Mouse (Mus musculus) MEL (cell line): ENCODE data around the gene Oas3. TPM values are rescaled to one million over a fixed set of nuclear protein-coding genes. Genes with fewer than 3 reads are reported as not detected.

Experiments
- DNase-seq: peaks from one replicate; pipeline ENCODE4 v3.0.0; 2011; ENCODE audit warnings: low read depth, low spot score
- H3K27ac ChIP-seq: 2 replicates; pipeline ENCODE4 v1.5.1; 2012; ENCODE audit warnings: low read depth, mild to moderate bottlenecking, control low read depth, low read length, moderate library complexity; ENCODE audit not compliant: control insufficient read depth
- H3K27me3 ChIP-seq, 2 experiments: fragments of 150-350 bp in 1 of 2; sonication (generic) in 1 of 2; 2 replicates each; pipeline ENCODE4 v1.6.1; 2012; ENCODE audit warnings: low read length in 2 of 2, mild to moderate bottlenecking in 2 of 2, improper control_type of control experiment in 1 of 2, moderate library complexity in 1 of 2; ENCODE audit not compliant: insufficient read depth in 2 of 2, control insufficient read depth in 1 of 2
- H3K36me3 ChIP-seq, 2 experiments: 2 replicates each; pipeline ENCODE4 v1.6.1; 2012 to 2014; ENCODE audit warnings: low read length in 2 of 2, improper control_type of control experiment in 1 of 2, inconsistent platforms in 1 of 2, mild to moderate bottlenecking in 1 of 2; ENCODE audit not compliant: insufficient read depth in 2 of 2, control insufficient read depth in 1 of 2
- H3K4me1 ChIP-seq, 2 experiments: fragments of 150-350 bp in 1 of 2; sonication (generic) in 1 of 2; 2 replicates each; pipeline ENCODE4 v1.6.1; 2012; ENCODE audit warnings: low read length in 2 of 2, improper control_type of control experiment in 1 of 2, mild to moderate bottlenecking in 1 of 2; ENCODE audit not compliant: insufficient read depth in 2 of 2, control insufficient read depth in 1 of 2
- H3K4me3 ChIP-seq, 2 experiments: fragments of 150-350 bp in 1 of 2; sonication (generic) in 1 of 2; 2 replicates each; pipeline ENCODE4 v1.5.1; 2012; ENCODE audit warnings: low read depth in 2 of 2, low read length in 2 of 2, mild to moderate bottlenecking in 2 of 2, moderate library complexity in 2 of 2, control low read depth in 1 of 2, improper control_type of control experiment in 1 of 2; ENCODE audit not compliant: control insufficient read depth in 1 of 2, insufficient read depth in 1 of 2
- H3K79me2 ChIP-seq: 2 replicates; pipeline ENCODE4 v1.6.1; 2012; ENCODE audit warnings: mild to moderate bottlenecking, low read length, moderate library complexity; ENCODE audit not compliant: control insufficient read depth, poor library complexity, insufficient read depth
- H3K9ac ChIP-seq: 2 replicates; pipeline ENCODE4 v1.6.1; 2012; ENCODE audit warnings: low read depth, mild to moderate bottlenecking, control low read depth, low read length, moderate library complexity; ENCODE audit not compliant: control insufficient read depth, poor library complexity, severe bottlenecking
- H3K9me3 ChIP-seq: fragments of 150-350 bp; sonication (generic); replicated peaks from 2 replicates; pipeline ENCODE4 v1.6.1; 2012; ENCODE audit warnings: mild to moderate bottlenecking, low read length, improper control_type of control experiment, moderate library complexity; ENCODE audit not compliant: insufficient read depth
- BHLHE40 ChIP-seq: IDR thresholded peaks from 2 replicates; pipeline ENCODE4 v1.6.1; 2012; ENCODE audit warnings: low read depth, mild to moderate bottlenecking, inconsistent platforms, low read length, improper control_type of control experiment, borderline replicate concordance
- CHD2 ChIP-seq: IDR thresholded peaks from 2 replicates; pipeline ENCODE4 v1.6.1; 2011; ENCODE audit warnings: low read length, improper control_type of control experiment
- E2F4 ChIP-seq: IDR thresholded peaks from 2 replicates; pipeline ENCODE4 v1.6.1; 2011; ENCODE audit warnings: low read depth, low read length, improper control_type of control experiment, borderline replicate concordance
- ETS1 ChIP-seq: IDR thresholded peaks from 2 replicates; pipeline ENCODE4 v1.6.1; 2012; ENCODE audit warnings: low read depth, mild to moderate bottlenecking, inconsistent platforms, low read length, improper control_type of control experiment, moderate library complexity
- GABPA ChIP-seq: IDR thresholded peaks from 2 replicates; pipeline ENCODE4 v1.6.1; 2012; ENCODE audit warnings: low read depth, mild to moderate bottlenecking, inconsistent platforms, low read length, improper control_type of control experiment, moderate library complexity
- KAT2A ChIP-seq: conservative IDR thresholded peaks from 2 replicates; pipeline ENCODE4 v1.6.1; 2012; ENCODE audit warnings: low read depth, low read length, improper control_type of control experiment, inconsistent platforms
- MAZ ChIP-seq: IDR thresholded peaks from 2 replicates; pipeline ENCODE4 v1.6.1; 2012; ENCODE audit warnings: low read depth, mild to moderate bottlenecking, inconsistent platforms, low read length, improper control_type of control experiment
- MEF2A ChIP-seq: IDR thresholded peaks from 2 replicates; pipeline ENCODE4 v1.6.1; 2014; ENCODE audit warnings: low read depth, mild to moderate bottlenecking, inconsistent platforms, low read length, improper control_type of control experiment; ENCODE audit not compliant: poor library complexity, insufficient replicate concordance, severe bottlenecking; ENCODE audit errors: extremely low read depth
- MYC ChIP-seq: IDR thresholded peaks from 2 replicates; pipeline ENCODE4 v1.6.1; 2011; ENCODE audit warnings: low read depth, mild to moderate bottlenecking, low read length, improper control_type of control experiment, moderate library complexity
- NELFE ChIP-seq: IDR thresholded peaks from 2 replicates; pipeline ENCODE4 v1.6.1; 2011; ENCODE audit warnings: low read depth, low read length, improper control_type of control experiment
- POLR2A ChIP-seq, 2 experiments: IDR thresholded peaks; 2 replicates each; pipeline ENCODE4 v1.6.1; 2011 to 2012; ENCODE audit warnings: low read length in 2 of 2, mild to moderate bottlenecking in 2 of 2, control low read depth in 1 of 2, improper control_type of control experiment in 1 of 2, low read depth in 1 of 2, moderate library complexity in 1 of 2; ENCODE audit not compliant: control insufficient read depth in 1 of 2, insufficient read depth in 1 of 2, poor library complexity in 1 of 2
- RCOR1 ChIP-seq: IDR thresholded peaks from 2 replicates; pipeline ENCODE4 v1.6.1; 2012; ENCODE audit warnings: low read depth, mild to moderate bottlenecking, inconsistent platforms, low read length, improper control_type of control experiment
- SIN3A ChIP-seq: IDR thresholded peaks from 2 replicates; pipeline ENCODE4 v1.6.1; 2012; ENCODE audit warnings: low read length, improper control_type of control experiment, inconsistent platforms
- TBP ChIP-seq: IDR thresholded peaks from 2 replicates; pipeline ENCODE4 v1.8.0; 2011; ENCODE audit warnings: low read depth, low read length, improper control_type of control experiment
- TCF12 ChIP-seq: IDR thresholded peaks from 2 replicates; pipeline ENCODE4 v1.6.1; 2014; ENCODE audit warnings: low read depth, mild to moderate bottlenecking, inconsistent platforms, low read length, improper control_type of control experiment, moderate library complexity
- USF2 ChIP-seq, 2 experiments: IDR thresholded peaks; 2 replicates each; pipeline ENCODE4 v1.6.1; 2011 to 2012; ENCODE audit warnings: improper control_type of control experiment in 2 of 2, low read length in 2 of 2, borderline replicate concordance in 1 of 2, inconsistent platforms in 1 of 2, low read depth in 1 of 2, mild to moderate bottlenecking in 1 of 2; ENCODE audit not compliant: insufficient read depth in 1 of 2
- ZC3H11A ChIP-seq: IDR thresholded peaks from 2 replicates; pipeline ENCODE4 v1.6.1; 2012; ENCODE audit warnings: low read depth, mild to moderate bottlenecking, inconsistent platforms, low read length, improper control_type of control experiment
- ZMIZ1 ChIP-seq: IDR thresholded peaks from 2 replicates; pipeline ENCODE4 v1.6.1; 2012; ENCODE audit warnings: low read depth, mild to moderate bottlenecking, inconsistent platforms, low read length, improper control_type of control experiment, moderate library complexity
- polyA plus RNA-seq, 2 experiments: library from polyadenylated mRNA; stranded (reverse) in 1 of 2; unstranded in 1 of 2; fragments of >175 nt in 1 of 2; fragments of >200 nt in 1 of 2; gene quantifications; 2 replicates each; pipeline versions ENCODE4 v1.2.1 to v1.2.4; 2012; ENCODE audit warnings: low replicate concordance in 2 of 2, low read depth in 1 of 2; ENCODE audit not compliant: insufficient read length in 2 of 2, insufficient read depth in 1 of 2, missing spikeins in 1 of 2
- total RNA-seq: library from RNA; depleted of rRNA; stranded (reverse); fragments of 300-350 nt; gene quantifications from 2 replicates; pipeline ENCODE4 v1.2.3, GENCODE M21; 2012

Gene Oas3
- total and polyA plus RNA-seq, 3 experiments, result 1.9 to 4.0 TPM; not detected in 1

DNA sequence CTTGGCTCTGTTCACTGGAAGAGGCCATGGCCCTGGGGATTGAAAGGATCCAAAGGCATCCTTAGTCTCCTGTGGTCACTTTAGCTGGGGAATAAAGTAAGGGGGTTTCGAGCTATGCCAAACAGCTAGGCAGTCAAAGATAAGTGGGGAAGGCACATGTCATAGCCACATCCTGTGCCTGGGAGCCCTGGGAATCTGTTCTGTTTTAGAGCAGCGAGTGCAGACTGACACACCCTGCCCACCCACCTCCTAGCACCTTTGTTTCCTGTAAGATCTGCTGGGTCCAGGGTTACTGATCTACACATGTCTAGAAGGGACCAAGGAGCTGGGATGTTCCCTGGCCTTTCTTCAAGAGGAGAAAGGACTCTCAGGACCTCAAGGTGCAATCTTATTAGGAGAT, 1.5 kb upstream of the Oas3 start:
- peaks cover 0 to 11% of the 10 kb centered on the region in 2 experiments; a peak in 2 of 4 replicates for H3K36me3 ChIP-seq
- H3K9me3 ChIP-seq, result no peaks in the 10 kb centered on the region
- H3K4me1 ChIP-seq, result peaks cover 15 to 48% of the 10 kb centered on the region in 2 experiments
- TF ChIP-seq GABPA (no peak), MAZ (no peak), ZMIZ1 (no peak), TCF12 (no peak), BHLHE40 (0 out of 2 replicates have a peak, but pooled peaks have one; percentile 10), E2F4 (no peak), CHD2 (no peak), ETS1 (0 out of 2 replicates have a peak, but pooled peaks have one; percentile 5), ZC3H11A (no peak), MYC (no peak), KAT2A (no peak), MEF2A (no peak), POLR2A (IDR thresholded peaks at IDR 0.05; ENCODE audit: control insufficient read depth in 1 of 2, insufficient read depth in 1 of 2, low read depth in 1 of 2, low read length in 2 of 2, poor library complexity in 1 of 2) (no peak)
- no peak overlapping the region for H3K27ac ChIP-seq
- no peak overlapping the region for H3K9ac ChIP-seq
- no peaks in the 10 kb centered on the region for H3K79me2 ChIP-seq
- H3K27me3 ChIP-seq, result no peaks in the 10 kb centered on the region
- H3K4me3 ChIP-seq, result no peak overlapping the region
- no peak for DNase-seq

DNA sequence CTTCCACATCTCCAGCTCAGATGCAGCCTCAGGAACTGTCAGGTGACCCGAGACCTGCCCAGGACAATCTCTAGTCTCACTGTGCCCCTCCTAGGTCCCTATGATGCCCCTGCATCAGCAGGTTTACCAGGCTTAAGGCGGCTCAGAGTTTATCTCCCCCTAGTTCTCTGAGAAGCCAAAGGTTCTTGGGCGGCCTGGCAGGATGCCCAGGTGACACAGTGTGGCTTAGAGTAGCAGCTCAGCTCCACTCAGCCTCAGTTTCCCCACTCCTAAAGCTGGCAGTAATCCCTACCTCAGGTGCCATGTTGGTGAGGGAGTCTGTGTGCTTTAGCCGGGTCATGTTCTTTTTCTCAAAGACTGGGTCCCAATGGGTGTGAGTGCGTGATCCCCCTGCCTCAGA, 660 bp downstream of the Oas3 start:
- Histone ChIP-seq H3K9me3 (no peaks in the 10 kb centered on the region), H3K9ac (peak overlapping the region; percentile 58), H3K27me3 (no peaks in the 10 kb centered on the region), H3K79me2 (no peaks in the 10 kb centered on the region), H3K27ac (peak overlapping the region; percentile 47), H3K36me3 (peaks cover 0 to 11% of the 10 kb centered on the region in 2 experiments; a peak in 2 of 4 replicates), H3K4me3 (peak overlapping the region; percentile 75 to 99), H3K4me1 (peaks cover 15 to 48% of the 10 kb centered on the region in 2 experiments)
- DNase-seq, result peak; percentile 68
- TF ChIP-seq ZC3H11A (no peak), ETS1 (no peak), E2F4 (no peak), USF2 (IDR thresholded peaks at IDR 0.05; ENCODE audit: borderline replicate concordance in 1 of 2, insufficient read depth in 1 of 2, low read depth in 1 of 2, low read length in 2 of 2) (no peak), RCOR1 (no peak), SIN3A (no peak), NELFE (no peak), TBP (no peak)
